Mouse (Mus musculus) ES-Bruce4 (cell line): ENCODE results near the gene Haao. TPM values are rescaled to one million over a fixed set of nuclear protein-coding genes. Genes with fewer than 3 reads are reported as not detected.

Experiments
- H3K27ac ChIP-seq: 2 replicates; pipeline ENCODE4 v1.5.1; 2012; ENCODE audit warnings: low read length, inconsistent platforms; ENCODE audit not compliant: insufficient read depth
- H3K27me3 ChIP-seq: 2 replicates; pipeline ENCODE4 v1.6.1; 2012; ENCODE audit warnings: mild to moderate bottlenecking, low read length, inconsistent platforms; ENCODE audit not compliant: control insufficient read depth, poor library complexity, insufficient read depth, severe bottlenecking
- H3K36me3 ChIP-seq: 2 replicates; pipeline ENCODE4 v1.6.1; 2012; ENCODE audit warnings: inconsistent platforms, mild to moderate bottlenecking, low read length, moderate library complexity; ENCODE audit not compliant: control insufficient read depth, poor library complexity, insufficient read depth, severe bottlenecking
- H3K4me1 ChIP-seq: one replicate; pipeline ENCODE4 v1.8.1; 2011; ENCODE audit warnings: low read length; ENCODE audit not compliant: control insufficient read depth, insufficient read depth
- H3K4me3 ChIP-seq: 2 replicates; pipeline ENCODE4 v1.5.1; 2011; ENCODE audit warnings: low read depth, mild to moderate bottlenecking, low read length
- H3K9ac ChIP-seq: 2 replicates; pipeline ENCODE4 v1.6.1; 2012; ENCODE audit warnings: low read depth, mild to moderate bottlenecking, inconsistent platforms; ENCODE audit not compliant: poor library complexity, severe bottlenecking
- H3K9me3 ChIP-seq: replicated peaks from 2 replicates; pipeline ENCODE4 v1.6.1; 2012; ENCODE audit warnings: mild to moderate bottlenecking, low read length, inconsistent platforms; ENCODE audit not compliant: control insufficient read depth, poor library complexity, insufficient read depth, severe bottlenecking
- CTCF ChIP-seq: IDR thresholded peaks from one replicate; pipeline ENCODE4 v1.8.1; 2011; ENCODE audit warnings: low read depth, low read length
- EP300 ChIP-seq: IDR thresholded peaks from 2 replicates; pipeline ENCODE4 v1.6.1; 2011; ENCODE audit warnings: low read depth, low read length; ENCODE audit not compliant: insufficient read depth
- POLR2A ChIP-seq: IDR thresholded peaks from one replicate; pipeline ENCODE4 v1.8.1; 2011; ENCODE audit warnings: low read length; ENCODE audit not compliant: insufficient read depth
- polyA plus RNA-seq: library from polyadenylated mRNA; stranded (reverse); fragments of >200 nt; gene quantifications from 2 replicates; pipeline ENCODE4 v1.2.4, GENCODE M21; 2011; ENCODE audit warnings: low read depth; ENCODE audit not compliant: missing spikeins, insufficient read depth, insufficient read length

Gene Haao
- polyA plus RNA-seq, 1 experiment = 0.55 TPM

GRCm38 (mm10) chr17:83890373-83890696, 42.6 kb upstream of the Haao start:
- TF ChIP-seq POLR2A = no peak
- no peak for TF ChIP-seq CTCF
- TF ChIP-seq EP300 = no peak
- no peak overlapping the region for H3K9ac ChIP-seq
- no peaks in the 10 kb centered on the region for H3K9me3 ChIP-seq
- no peak overlapping the region for H3K4me3 ChIP-seq
- no peaks in the 10 kb centered on the region for H3K36me3 ChIP-seq
- H3K4me1 ChIP-seq = no peaks in the 10 kb centered on the region
- H3K27me3 ChIP-seq = no peaks in the 10 kb centered on the region
- H3K27ac ChIP-seq = no peak overlapping the region

- Histone ChIP-seq H3K9me3 (no peaks in the 10 kb centered on the region), H3K4me1 (no peaks in the 10 kb centered on the region), H3K27me3 (no peaks in the 10 kb centered on the region), H3K36me3 (no peaks in the 10 kb centered on the region), H3K9ac (no peak overlapping the region), H3K4me3 (no peak overlapping the region), H3K27ac (no peak overlapping the region)
- no peak for TF ChIP-seq EP300
- TF ChIP-seq POLR2A = no peak
- TF ChIP-seq CTCF = no peak
Measured at GRCm38 (mm10) chr17:83889691-83890372, 42.1 kb upstream of the Haao start.

- no peak for TF ChIP-seq POLR2A
- no peak for TF ChIP-seq CTCF
- no peak for TF ChIP-seq EP300
- H3K27ac ChIP-seq = no peak overlapping the region
- no peaks in the 10 kb centered on the region for H3K36me3 ChIP-seq
- no peaks in the 10 kb centered on the region for H3K9me3 ChIP-seq
- H3K9ac ChIP-seq = no peak overlapping the region
- H3K27me3 ChIP-seq = no peaks in the 10 kb centered on the region
- H3K4me3 ChIP-seq = no peak overlapping the region
- H3K4me1 ChIP-seq = no peaks in the 10 kb centered on the region
Measured at GRCm38 (mm10) chr17:83889329-83889690, 41.5 kb upstream of the Haao start.

DNA sequence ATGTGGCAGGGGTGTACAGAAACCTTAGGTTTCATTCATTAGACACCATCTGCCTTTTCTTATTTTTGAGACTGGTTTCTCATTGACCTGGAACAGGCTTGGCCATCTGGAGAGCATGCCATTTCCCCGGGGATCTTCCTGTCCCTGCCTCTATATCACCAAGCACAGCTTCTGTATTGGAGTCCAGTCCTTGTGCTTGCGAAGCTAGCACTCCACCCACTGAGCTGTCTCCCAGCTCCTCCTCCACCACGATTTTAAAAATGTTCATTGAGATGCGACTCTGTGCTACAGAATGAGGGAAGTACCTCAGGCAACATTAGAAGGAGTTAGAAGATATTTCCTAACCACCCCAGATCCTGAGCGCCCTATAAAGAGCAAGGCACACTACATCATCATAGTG, 39.5 kb upstream of the Haao start:
- no peaks in the 10 kb centered on the region for H3K9me3 ChIP-seq
- no peak overlapping the region for H3K9ac ChIP-seq
- H3K4me1 ChIP-seq = no peaks in the 10 kb centered on the region
- no peak overlapping the region for H3K4me3 ChIP-seq
- no peak for TF ChIP-seq CTCF
- no peak for TF ChIP-seq POLR2A
- no peak for TF ChIP-seq EP300
- H3K27ac ChIP-seq = no peak overlapping the region
- H3K27me3 ChIP-seq = no peaks in the 10 kb centered on the region
- H3K36me3 ChIP-seq = no peaks in the 10 kb centered on the region

GRCm38 (mm10) chr17:83886395-83886794, 38.6 kb upstream of the Haao start:
- Histone ChIP-seq H3K9ac (no peak overlapping the region), H3K4me1 (no peaks in the 10 kb centered on the region), H3K36me3 (no peaks in the 10 kb centered on the region), H3K4me3 (no peak overlapping the region), H3K27me3 (no peaks in the 10 kb centered on the region), H3K27ac (no peak overlapping the region), H3K9me3 (no peaks in the 10 kb centered on the region)
- no peak for TF ChIP-seq CTCF
- TF ChIP-seq POLR2A = no peak
- no peak for TF ChIP-seq EP300

DNA sequence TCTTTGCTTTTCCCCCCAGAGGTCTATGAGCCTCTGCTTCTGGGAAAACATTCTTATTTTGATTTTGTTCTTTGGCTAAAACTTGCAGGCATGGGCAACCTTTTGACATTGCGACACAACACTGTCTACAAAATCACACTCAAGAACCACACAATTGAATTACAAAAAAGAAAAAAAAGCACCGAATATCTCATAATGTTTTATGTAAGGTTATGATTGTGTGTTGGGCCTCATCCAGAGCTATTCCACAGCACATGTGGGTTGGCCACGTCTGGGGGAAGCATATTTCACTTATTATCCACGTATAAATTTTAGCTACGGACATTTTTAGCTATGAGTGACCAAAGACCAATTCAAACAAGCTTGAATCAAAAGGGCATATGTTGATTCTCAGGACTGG, 38.0 kb upstream of the Haao start:
- Histone ChIP-seq H3K36me3 (no peaks in the 10 kb centered on the region), H3K9ac (no peak overlapping the region), H3K9me3 (no peaks in the 10 kb centered on the region), H3K27me3 (no peaks in the 10 kb centered on the region), H3K4me3 (no peak overlapping the region), H3K27ac (no peak overlapping the region), H3K4me1 (no peaks in the 10 kb centered on the region)
- TF ChIP-seq CTCF (no peak), POLR2A (no peak), EP300 (no peak)
